Mouse (Mus musculus) cerebellum, adult 11 months (tissue): ENCODE results near the gene H2al1n.
"Not testable (repeated sequence)": the region's sequence is repeated elsewhere in the genome, so short reads cannot be mapped to it uniquely, and the experiment has no call there.

Experiments used
- DNase-seq: peaks from one replicate; pipeline ENCODE4 v3.0.0; 2022

The H2al1n gene

DNA sequence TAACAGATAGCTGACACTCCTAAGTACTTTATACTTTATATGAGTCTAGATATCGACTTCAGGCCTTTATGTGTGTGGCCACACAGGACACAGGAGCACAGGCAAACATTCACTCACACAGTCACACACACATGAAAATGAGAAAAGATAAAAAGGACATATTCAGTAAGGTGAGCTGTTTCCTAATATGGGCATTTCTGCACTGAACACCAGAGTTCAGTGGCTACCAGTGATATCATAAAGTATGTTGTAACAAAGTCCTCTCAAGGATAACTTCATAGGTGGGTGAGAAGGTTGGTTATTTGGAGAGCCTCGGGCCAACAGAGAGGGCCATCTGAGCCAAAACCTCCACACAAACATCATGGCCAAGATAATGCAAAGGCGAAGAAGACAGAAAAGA lies at the start of gene H2al1n:
Gene H2al1n, plus strand, starts transcription at position 301 of the 400 bp plus-strand sequence.
- DNase-seq: not testable (repeated sequence)

DNA sequence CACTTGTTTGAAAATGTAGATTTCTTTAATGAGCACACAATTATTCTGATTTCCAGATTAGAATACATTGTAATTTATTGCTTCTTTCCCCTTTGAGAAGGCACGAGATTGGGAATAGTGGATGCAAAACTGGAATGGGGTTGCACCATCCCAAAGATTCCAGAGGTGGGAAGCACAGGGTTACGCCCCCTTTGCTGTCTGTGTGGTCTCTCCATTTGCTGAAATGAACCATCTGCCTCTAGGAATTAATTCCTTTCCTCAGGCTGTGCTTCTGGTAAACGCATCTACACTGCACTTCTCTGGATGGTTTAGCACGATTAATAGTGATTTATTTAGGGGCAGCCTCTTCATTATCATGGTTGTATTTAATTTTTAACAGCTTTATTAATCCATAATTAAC lies 11.7 kb upstream of the H2al1n start:
- DNase-seq: no peak

DNA sequence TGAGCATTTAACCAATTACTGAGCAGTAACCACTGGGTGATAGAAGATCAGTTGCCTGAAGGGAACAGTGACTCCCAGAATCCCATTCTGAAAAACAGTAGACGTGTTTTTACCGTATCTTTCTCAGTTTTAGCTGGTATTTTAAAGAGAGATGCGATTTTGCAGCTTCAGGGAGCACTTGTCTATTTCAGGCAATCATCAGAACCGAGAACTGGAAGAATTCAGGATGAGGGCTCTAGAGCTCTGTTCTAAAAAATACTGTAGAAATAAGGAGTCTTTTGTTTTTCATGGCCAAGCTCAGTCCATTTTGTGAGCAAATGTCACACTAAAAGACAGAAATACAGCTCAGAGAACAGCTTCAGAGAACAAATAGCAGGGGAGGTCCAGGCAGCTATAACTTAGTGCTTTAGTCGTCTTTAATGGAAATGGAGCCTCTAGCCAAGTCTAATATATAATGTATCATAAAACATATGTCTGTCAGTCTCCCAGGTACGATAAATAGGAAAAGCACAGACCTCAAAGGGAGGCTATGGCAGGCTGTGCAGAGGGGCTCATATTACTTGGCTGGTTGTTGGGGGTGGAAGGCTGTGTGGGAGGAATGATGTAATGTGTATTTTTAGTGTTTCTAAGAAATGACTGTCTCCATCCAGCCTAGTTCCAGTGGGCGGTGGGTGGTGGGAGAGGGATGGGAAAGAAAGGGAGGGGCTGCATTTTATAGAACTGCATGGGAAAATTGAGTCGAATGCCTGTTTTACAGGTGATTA lies 4.7 kb upstream of the H2al1n start:
- no peak for DNase-seq

DNA sequence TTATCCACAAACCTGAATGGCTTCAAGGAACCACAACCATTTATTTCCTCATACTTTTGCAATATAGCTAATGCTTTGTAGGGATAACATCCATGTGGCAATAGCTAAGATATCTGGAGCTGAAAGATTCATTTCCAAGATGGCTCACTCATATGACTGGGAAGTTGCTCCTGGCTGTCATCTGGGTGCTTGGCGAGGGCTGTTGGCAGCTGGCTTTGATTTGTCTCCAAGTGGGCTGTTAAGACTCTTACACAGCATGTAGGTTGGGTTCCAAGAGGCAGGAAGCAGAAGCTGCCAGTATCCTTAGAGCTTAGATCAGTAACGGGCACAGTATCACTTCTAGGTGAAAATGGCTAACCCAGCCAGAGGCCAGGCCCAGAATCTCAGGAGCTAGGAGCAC lies 18.3 kb downstream of the H2al1n start:
- DNase-seq: no peak

DNA sequence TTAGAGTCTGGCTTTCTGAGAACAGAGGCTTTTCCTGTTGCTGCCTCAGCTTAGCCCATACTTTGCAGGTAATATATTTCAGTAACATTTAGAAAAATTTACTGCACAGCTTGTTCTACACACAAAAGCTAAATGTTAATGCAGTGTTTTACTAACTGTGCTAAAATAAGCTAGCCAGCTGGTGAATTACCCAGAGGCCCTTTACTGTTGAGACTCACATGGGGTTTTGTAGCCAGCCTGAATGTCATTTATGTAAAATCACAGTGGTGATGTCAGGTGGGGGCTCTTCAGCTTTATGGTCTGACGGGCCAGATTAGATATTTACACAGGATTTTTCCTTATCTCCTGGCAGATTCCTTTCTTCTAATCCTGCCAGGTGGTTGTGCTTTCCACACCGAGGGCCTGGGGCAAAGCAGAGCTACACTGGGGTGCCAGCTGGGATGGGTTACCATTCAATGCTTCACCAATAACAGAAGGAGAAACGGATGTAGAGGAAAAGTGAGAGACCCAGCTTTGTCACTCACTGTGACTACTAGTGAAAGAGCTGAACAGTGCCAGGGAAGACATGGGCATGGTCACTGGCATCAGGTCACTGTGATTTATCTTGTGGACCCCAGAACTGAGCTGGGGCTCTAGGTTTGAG lies 48.8 kb downstream of the H2al1n start:
- no peak for DNase-seq
